Mouse (Mus musculus) neural tube, embryonic 14.5 days (tissue): ENCODE measurements around the gene Disp1. TPM values are rescaled to one million over a fixed set of nuclear protein-coding genes. Genes with fewer than 3 reads are reported as not detected.

ENCODE experiments used
- ATAC-seq: fragments of 200-750 bp; cut with Nextera tagmentation; 2 replicates; pipeline ENCODE4 v1.8.0; 2017; ENCODE audit warnings: low read depth, mild to moderate bottlenecking, moderate TSS enrichment, moderate library complexity
- H3K27ac ChIP-seq: fragments of 300-500 bp; sonication (generic); 2 replicates; pipeline ENCODE4 v1.5.1; 2014; ENCODE audit warnings: low read depth, mild to moderate bottlenecking, control low read depth, low read length, moderate library complexity, mixed read lengths
- H3K27me3 ChIP-seq: fragments of 300-500 bp; sonication (generic); 2 replicates; pipeline ENCODE4 v1.6.1; 2014; ENCODE audit warnings: low read length; ENCODE audit not compliant: control insufficient read depth, insufficient read depth
- H3K36me3 ChIP-seq: fragments of 300-500 bp; sonication (generic); 2 replicates; pipeline ENCODE4 v1.6.1; 2014; ENCODE audit warnings: low read length, mixed read lengths; ENCODE audit not compliant: control insufficient read depth, insufficient read depth
- H3K4me1 ChIP-seq: fragments of 300-500 bp; sonication (generic); 2 replicates; pipeline ENCODE4 v1.6.1; 2014; ENCODE audit warnings: low read length; ENCODE audit not compliant: control insufficient read depth, insufficient read depth
- H3K4me2 ChIP-seq: fragments of 300-500 bp; sonication (generic); 2 replicates; pipeline ENCODE4 v1.6.1; 2014; ENCODE audit warnings: mild to moderate bottlenecking, low read depth, low read length, control low read depth
- H3K4me3 ChIP-seq: fragments of 300-500 bp; sonication (generic); 2 replicates; pipeline ENCODE4 v1.5.1; 2014; ENCODE audit warnings: low read depth, low read length, control low read depth, mixed read lengths
- H3K9ac ChIP-seq: fragments of 300-500 bp; sonication (generic); replicated peaks from 2 replicates; pipeline ENCODE4 v1.6.1; 2014; ENCODE audit warnings: low read depth, mild to moderate bottlenecking, control low read depth, low read length, mixed read lengths
- H3K9me3 ChIP-seq: fragments of 300-500 bp; sonication (generic); 2 replicates; pipeline ENCODE4 v1.6.1; 2016; ENCODE audit warnings: low read length; ENCODE audit not compliant: control insufficient read depth
- WGBS: fragments of 180-500 bp; shearing (Covaris S2); extraction: QIAGEN DNeasy Blood & Tissue Kit; methylation state at CpG from one replicate; pipeline ENCODE4 v1.1.7; 2014; 5-methylcytosine and 5-hydroxymethylcytosine counted together
- polyA plus RNA-seq: library from polyadenylated mRNA; unstranded; fragments of >200 nt; fragmentation: Nextera tagmentation; extraction: Ambion mirVana; gene quantifications from 2 replicates; pipeline ENCODE4 v1.2.1, GENCODE M21; 2014

The Disp1 gene
- polyA plus RNA-seq, 1 experiment from 2014 or later, result 9.7 TPM

DNA sequence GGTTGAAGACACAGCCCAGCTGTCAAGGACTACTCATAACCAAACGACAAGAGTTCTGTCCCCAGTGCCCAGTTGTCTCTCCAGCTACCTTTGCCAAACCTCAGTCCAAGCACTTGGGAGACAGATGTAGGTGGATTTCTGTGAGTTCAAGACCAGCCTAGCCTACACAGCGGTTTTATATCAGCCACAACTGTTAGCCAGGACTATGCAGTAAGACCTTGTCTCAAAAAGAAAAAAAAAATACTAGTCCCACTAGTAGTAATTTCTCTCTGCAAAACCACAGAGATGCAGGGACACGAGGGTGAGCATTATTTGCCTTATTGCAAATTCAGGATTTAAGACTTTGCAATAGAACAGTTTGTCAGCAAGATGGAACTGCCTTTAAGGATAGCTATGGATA, 120.0 kb downstream of the Disp1 start:
- H3K27me3 ChIP-seq, result no peaks in the 10 kb centered on the region
- WGBS, result 88% methylated on average over 3 of the region's 3 CpGs
- H3K9me3 ChIP-seq, result no peaks in the 10 kb centered on the region
- no peak overlapping the region for H3K9ac ChIP-seq
- no peak overlapping the region for H3K4me2 ChIP-seq
- no peak for ATAC-seq
- no peaks in the 10 kb centered on the region for H3K36me3 ChIP-seq
- H3K4me3 ChIP-seq, result no peak overlapping the region
- H3K4me1 ChIP-seq, result no peaks in the 10 kb centered on the region
- no peak overlapping the region for H3K27ac ChIP-seq

DNA sequence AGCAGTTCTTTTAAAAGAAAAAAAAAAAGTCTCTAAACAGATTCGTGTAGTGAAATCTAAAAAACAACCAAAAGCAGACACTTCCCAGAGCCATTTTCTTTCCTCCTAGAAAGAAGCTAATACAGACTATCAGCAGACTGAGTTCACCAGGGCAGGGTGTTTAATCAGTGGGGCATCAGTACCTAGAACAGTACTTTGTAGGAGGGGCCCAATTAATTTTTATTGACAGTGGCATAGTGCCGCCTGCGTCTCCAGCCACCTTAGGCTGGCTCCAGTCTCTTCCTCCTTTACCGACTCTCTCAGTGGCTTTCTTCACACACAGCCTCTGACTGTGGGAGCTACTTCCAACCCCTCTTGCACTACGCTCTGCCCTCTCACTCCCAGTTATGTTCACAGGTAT, 121.1 kb downstream of the Disp1 start:
- Histone ChIP-seq H3K4me1 (no peaks in the 10 kb centered on the region), H3K27me3 (no peaks in the 10 kb centered on the region), H3K9me3 (no peaks in the 10 kb centered on the region), H3K4me3 (no peak overlapping the region), H3K36me3 (no peaks in the 10 kb centered on the region), H3K9ac (no peak overlapping the region), H3K27ac (no peak overlapping the region), H3K4me2 (no peak overlapping the region)
- WGBS, result 61% methylated on average over 5 of the region's 5 CpGs
- ATAC-seq, result no peak

DNA sequence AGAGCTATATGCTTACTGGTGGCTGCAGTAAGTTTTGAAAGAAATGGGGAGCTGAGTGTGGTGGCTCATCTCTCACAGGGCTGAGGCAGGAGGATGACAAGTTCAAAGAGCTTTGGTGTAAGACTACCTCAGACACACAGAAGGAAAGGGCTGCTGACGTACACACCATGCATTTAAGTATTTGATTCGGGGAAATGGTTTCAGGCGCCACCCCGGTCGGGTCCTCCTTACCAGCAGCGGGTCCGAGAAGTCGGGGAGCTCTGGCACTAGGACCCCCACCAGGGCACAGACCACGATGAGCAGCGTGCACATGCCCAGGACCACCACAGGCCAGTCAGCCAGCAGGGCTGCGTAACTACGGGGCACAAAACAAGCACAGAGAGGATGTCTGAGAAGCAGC, 121.6 kb downstream of the Disp1 start:
- Histone ChIP-seq H3K4me2 (no peak overlapping the region), H3K9me3 (no peaks in the 10 kb centered on the region), H3K27me3 (no peaks in the 10 kb centered on the region), H3K36me3 (no peaks in the 10 kb centered on the region), H3K4me1 (no peaks in the 10 kb centered on the region), H3K27ac (no peak overlapping the region), H3K4me3 (no peak overlapping the region), H3K9ac (no peak overlapping the region)
- no peak for ATAC-seq
- WGBS, result 94% methylated on average over 12 of the region's 12 CpGs

DNA sequence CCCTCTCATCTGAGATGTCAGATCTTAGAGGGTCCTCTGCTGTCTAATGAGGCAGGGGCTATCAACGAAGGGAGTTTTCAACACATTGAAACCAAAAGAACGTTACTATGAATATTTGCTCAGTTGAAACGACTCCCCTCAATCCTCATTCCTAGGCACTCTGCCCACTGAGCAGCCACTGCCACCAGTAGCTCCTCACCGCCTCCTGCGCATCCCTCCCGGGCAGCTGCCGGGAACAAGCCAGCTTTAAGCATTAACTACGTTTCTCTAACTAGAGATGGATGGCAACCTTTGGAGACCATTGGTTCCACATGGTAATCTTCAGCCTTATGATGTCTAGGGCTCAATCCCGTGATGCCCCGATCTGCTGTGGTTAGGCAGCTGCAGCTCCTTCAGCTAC, 123.7 kb downstream of the Disp1 start:
- no peaks in the 10 kb centered on the region for H3K27me3 ChIP-seq
- no peaks in the 10 kb centered on the region for H3K36me3 ChIP-seq
- H3K27ac ChIP-seq, result no peak overlapping the region
- no peak overlapping the region for H3K4me2 ChIP-seq
- H3K9ac ChIP-seq, result no peak overlapping the region
- ATAC-seq, result no peak
- H3K4me1 ChIP-seq, result no peaks in the 10 kb centered on the region
- WGBS, result 91% methylated on average over 10 of the region's 10 CpGs
- no peaks in the 10 kb centered on the region for H3K9me3 ChIP-seq
- no peak overlapping the region for H3K4me3 ChIP-seq

DNA sequence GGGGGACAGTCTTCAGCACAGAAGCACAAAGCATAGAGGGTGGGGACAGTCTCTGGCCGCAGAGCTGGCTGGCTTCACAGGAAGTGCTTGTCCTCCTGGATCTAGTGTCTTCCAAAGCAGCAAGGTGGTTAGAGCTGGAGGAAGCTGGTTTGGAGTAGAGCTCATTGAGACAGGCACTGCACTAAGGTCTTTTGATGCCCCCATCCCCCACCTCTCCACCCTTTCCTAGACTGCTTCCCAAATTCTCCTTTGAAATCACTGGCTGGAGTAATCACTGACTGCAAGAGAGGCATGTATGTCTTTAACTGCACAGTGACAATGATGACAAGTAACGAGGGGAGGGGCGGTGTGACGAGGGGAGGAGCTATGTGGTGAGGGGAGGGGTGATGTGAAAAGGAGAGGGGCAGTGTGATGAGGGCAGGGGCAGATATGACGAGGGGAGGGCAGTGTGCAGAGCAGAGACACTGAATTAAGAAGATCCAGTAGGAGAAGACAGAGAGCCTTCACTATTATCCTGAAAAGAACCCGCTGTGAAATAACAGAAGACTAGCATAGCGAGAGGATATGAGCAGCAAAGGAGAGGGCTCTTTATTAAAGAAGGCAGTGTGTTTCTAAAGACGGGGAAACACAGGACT, 125.8 kb downstream of the Disp1 start:
- no peaks in the 10 kb centered on the region for H3K9me3 ChIP-seq
- no peak overlapping the region for H3K4me3 ChIP-seq
- H3K27me3 ChIP-seq, result no peaks in the 10 kb centered on the region
- ATAC-seq, result no peak
- H3K4me2 ChIP-seq, result no peak overlapping the region
- H3K9ac ChIP-seq, result no peak overlapping the region
- no peak overlapping the region for H3K27ac ChIP-seq
- H3K4me1 ChIP-seq, result no peaks in the 10 kb centered on the region
- H3K36me3 ChIP-seq, result no peaks in the 10 kb centered on the region
- WGBS, result 53% methylated on average over 8 of the region's 8 CpGs

DNA sequence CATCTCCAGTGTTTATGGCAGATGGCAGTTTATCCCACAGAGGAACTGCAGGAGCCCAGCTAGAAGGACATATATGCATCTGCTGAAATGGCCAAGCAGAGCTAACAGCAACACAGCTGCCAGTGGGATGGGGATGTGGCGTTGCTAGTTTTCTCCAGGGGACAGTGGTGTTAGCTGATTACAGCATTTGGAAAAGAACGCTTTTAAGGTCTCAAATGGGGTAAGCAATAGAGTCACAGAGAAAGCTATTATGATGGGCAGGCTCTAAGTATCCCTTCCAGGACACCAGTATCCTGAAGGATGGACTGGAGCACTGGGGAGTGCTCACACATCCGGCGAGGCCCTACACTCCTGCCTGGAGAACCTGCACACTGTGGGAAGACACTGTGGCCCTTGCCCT, 129.0 kb downstream of the Disp1 start:
- no peaks in the 10 kb centered on the region for H3K4me1 ChIP-seq
- H3K36me3 ChIP-seq, result peaks cover 20% of the 10 kb centered on the region
- no peak overlapping the region for H3K4me3 ChIP-seq
- no peaks in the 10 kb centered on the region for H3K27me3 ChIP-seq
- H3K9me3 ChIP-seq, result no peaks in the 10 kb centered on the region
- no peak overlapping the region for H3K27ac ChIP-seq
- 71% methylated on average over 4 of the region's 4 CpGs for WGBS
- ATAC-seq, result no peak
- no peak overlapping the region for H3K9ac ChIP-seq
- no peak overlapping the region for H3K4me2 ChIP-seq

DNA sequence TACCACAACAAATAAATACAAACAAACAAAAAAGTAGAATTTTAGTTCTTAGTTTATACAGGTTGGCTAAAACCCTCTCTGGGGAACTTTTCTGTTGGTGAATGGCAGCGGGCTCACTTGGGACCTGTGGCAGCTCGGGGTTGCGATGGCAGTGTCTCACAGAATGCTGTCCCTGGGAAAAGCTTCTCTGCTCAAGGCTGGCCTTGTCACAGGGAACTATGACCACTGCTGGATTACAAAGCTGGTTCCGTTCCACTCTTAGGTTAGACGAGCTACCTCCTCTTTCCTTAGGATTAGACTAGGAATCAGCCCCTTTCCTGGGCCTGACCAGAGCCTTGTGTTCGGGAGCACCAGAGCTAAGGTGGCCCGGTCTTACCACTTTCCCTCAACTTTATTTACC, 130.1 kb downstream of the Disp1 start:
- Histone ChIP-seq H3K4me3 (no peak overlapping the region), H3K4me2 (no peak overlapping the region), H3K27ac (no peak overlapping the region), H3K9ac (no peak overlapping the region), H3K36me3 (peaks cover 25% of the 10 kb centered on the region), H3K27me3 (no peaks in the 10 kb centered on the region), H3K4me1 (no peaks in the 10 kb centered on the region), H3K9me3 (no peaks in the 10 kb centered on the region)
- WGBS, result 94% methylated on average over 7 of the region's 7 CpGs
- ATAC-seq, result no peak

DNA sequence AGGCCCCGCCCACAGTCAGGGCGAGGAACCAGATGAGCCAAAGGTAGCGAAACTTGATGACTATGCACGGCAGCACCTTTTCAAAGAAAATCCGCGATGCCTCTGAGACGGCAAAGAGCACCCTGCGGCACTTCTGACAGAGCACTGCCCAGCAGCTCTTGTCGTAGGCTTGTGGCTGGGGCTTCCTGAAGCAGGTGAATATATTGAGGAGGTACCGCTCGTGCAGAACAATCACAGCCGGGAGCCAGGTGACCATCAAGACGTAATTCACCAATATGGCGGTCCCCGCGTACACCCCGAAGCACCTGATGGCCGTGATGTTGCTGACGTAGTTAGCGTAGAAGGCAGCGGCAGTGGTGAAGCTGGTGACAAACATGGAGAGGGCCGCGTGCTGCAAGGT, 132.7 kb downstream of the Disp1 start:
- no peak overlapping the region for H3K9ac ChIP-seq
- H3K4me2 ChIP-seq, result no peak overlapping the region
- no peak overlapping the region for H3K27ac ChIP-seq
- WGBS, result 97% methylated on average over 23 of the region's 23 CpGs
- H3K4me1 ChIP-seq, result no peaks in the 10 kb centered on the region
- H3K27me3 ChIP-seq, result no peaks in the 10 kb centered on the region
- peaks cover 30% of the 10 kb centered on the region for H3K36me3 ChIP-seq
- ATAC-seq, result no peak
- H3K4me3 ChIP-seq, result no peak overlapping the region
- no peaks in the 10 kb centered on the region for H3K9me3 ChIP-seq

DNA sequence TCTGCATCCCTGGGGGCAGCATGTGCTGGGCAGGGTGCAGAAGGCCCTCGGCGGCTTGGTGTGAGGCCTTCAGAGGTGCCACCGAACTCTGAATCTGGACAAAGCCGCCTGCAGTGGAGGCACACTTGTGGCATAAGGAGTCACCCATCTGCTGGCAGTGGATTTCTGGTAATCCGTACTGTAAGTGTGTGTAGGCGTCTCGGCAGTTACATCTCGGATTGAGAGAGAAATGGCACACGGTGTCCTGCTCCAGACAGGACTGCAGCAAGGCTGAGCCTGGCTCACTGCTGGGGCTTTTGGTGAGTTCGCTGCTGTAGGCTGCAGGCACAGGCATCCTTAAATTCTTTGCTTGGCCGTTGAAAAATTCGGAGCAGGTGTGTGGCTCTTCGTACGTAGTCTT, 134.5 kb downstream of the Disp1 start:
- no peaks in the 10 kb centered on the region for H3K27me3 ChIP-seq
- ATAC-seq, result no peak
- peaks cover 30% of the 10 kb centered on the region for H3K36me3 ChIP-seq

More for the DNA sequence above, 134.5 kb downstream of the Disp1 start:
- Histone ChIP-seq H3K4me3 (no peak overlapping the region), H3K9me3 (no peaks in the 10 kb centered on the region), H3K27ac (no peak overlapping the region), H3K4me1 (no peaks in the 10 kb centered on the region), H3K9ac (no peak overlapping the region), H3K4me2 (no peak overlapping the region)
- WGBS, result 95% methylated on average over 14 of the region's 14 CpGs
